Mouse (Mus musculus) heart, postnatal 0 days (tissue): ENCODE data around the gene Dmc1. TPM values are rescaled to one million over a fixed set of nuclear protein-coding genes. Genes with fewer than 3 reads are reported as not detected.

ENCODE experiments used
- ATAC-seq: fragments of 200-750 bp; cut with Nextera tagmentation; 2 replicates; pipeline ENCODE4 v1.8.0; 2017; ENCODE audit warnings: low read depth, moderate number of reproducible peaks, moderate library complexity; ENCODE audit not compliant: insufficient read depth
- DNase-seq: peaks from one replicate; pipeline ENCODE4 v3.0.0-alpha.2; 2016; ENCODE audit warnings: low spot score
- H3K27ac ChIP-seq: fragments of 300-500 bp; sonication (generic); 2 replicates; pipeline ENCODE4 v1.5.1; 2014; ENCODE audit warnings: low read depth, mild to moderate bottlenecking
- H3K27me3 ChIP-seq: fragments of 300-500 bp; sonication (generic); 2 replicates; pipeline ENCODE4 v1.6.1; 2014; ENCODE audit warnings: low read length, mixed read lengths; ENCODE audit not compliant: control insufficient read depth, insufficient read depth
- H3K36me3 ChIP-seq: fragments of 300-500 bp; sonication (generic); replicated peaks from 2 replicates; pipeline ENCODE4 v1.6.1; 2014; ENCODE audit warnings: low read length, mixed read lengths; ENCODE audit not compliant: control insufficient read depth, insufficient read depth
- H3K4me1 ChIP-seq: fragments of 300-500 bp; sonication (generic); 2 replicates; pipeline ENCODE4 v1.6.1; 2014; ENCODE audit warnings: antibody characterized with exemption; ENCODE audit not compliant: control insufficient read depth, insufficient read depth
- H3K4me2 ChIP-seq: fragments of 300-500 bp; sonication (generic); 2 replicates; pipeline ENCODE4 v1.6.1; 2014; ENCODE audit warnings: low read depth, mild to moderate bottlenecking, low read length, moderate library complexity
- H3K4me3 ChIP-seq: fragments of 300-500 bp; sonication (generic); 2 replicates; pipeline ENCODE4 v1.5.1; 2014; ENCODE audit warnings: low read depth, low read length
- H3K9ac ChIP-seq: fragments of 300-500 bp; sonication (generic); replicated peaks from 2 replicates; pipeline ENCODE4 v1.6.1; 2014; ENCODE audit warnings: low read depth, low read length, mixed read lengths
- H3K9me3 ChIP-seq: fragments of 300-500 bp; sonication (generic); replicated peaks from 2 replicates; pipeline ENCODE4 v1.6.1; 2016; ENCODE audit warnings: low read length; ENCODE audit not compliant: control insufficient read depth
- CTCF ChIP-seq: IDR thresholded peaks from 2 replicates; pipeline ENCODE4 v1.5.1; 2016; ENCODE audit warnings: antibody characterized with exemption, control low read depth, low read depth
- EP300 ChIP-seq: IDR thresholded peaks from 2 replicates; pipeline ENCODE4 v1.6.1; 2016; ENCODE audit warnings: antibody characterized with exemption, low read depth
- WGBS: fragments of 180-500 bp; shearing (Covaris S2); extraction: QIAGEN DNeasy Blood & Tissue Kit; methylation state at CpG from one replicate; pipeline ENCODE4 v1.1.7; 2014; 5-methylcytosine and 5-hydroxymethylcytosine counted together
- polyA plus RNA-seq: library from polyadenylated mRNA; unstranded; fragments of >200 nt; fragmentation: Nextera tagmentation; extraction: Ambion mirVana; gene quantifications from 2 replicates; pipeline ENCODE4 v1.2.1, GENCODE M21; 2015
- total RNA-seq: library from RNA; depleted of rRNA; stranded (reverse); fragments of >200 nt; gene quantifications from 2 replicates; pipeline ENCODE4 v1.2.3, GENCODE M21; 2014; ENCODE audit warnings: low replicate concordance; rRNA removed

The Dmc1 gene
- total RNA-seq (1.0 and 2.6 TPM in 2 replicates), polyA plus RNA-seq (0.74 and 0.84 TPM in 2 replicates)

- Histone ChIP-seq H3K9ac (0 out of 2 replicates have a peak within 1 kb of the TSS, but pooled peaks have one; percentile 8), H3K27ac (no peak within 1 kb of the TSS), H3K4me1 (peaks cover 6% of the 10 kb centered on the region; the same call in 1 of the 2 replicates), H3K36me3 (no peaks in the 10 kb centered on the region), H3K27me3 (0 out of 2 replicates have a peak, but pooled peaks cover 7% of the 10 kb centered on the region), H3K9me3 (no peaks in the 10 kb centered on the region), H3K4me3 (peak within 1 kb of the TSS; percentile 36), H3K4me2 (peak within 1 kb of the TSS; percentile 56)
- ATAC-seq: peak; percentile 60
- WGBS: 12% methylated on average over 37 of the region's 37 CpGs
- TF ChIP-seq CTCF: no peak
- TF ChIP-seq EP300: no peak
- no peak for DNase-seq
These were observed at the start of gene Dmc1 for GRCm38 (mm10) chr15:79604990-79605665. Dmc1 (minus strand) TSS chr15:79605109.

DNA sequence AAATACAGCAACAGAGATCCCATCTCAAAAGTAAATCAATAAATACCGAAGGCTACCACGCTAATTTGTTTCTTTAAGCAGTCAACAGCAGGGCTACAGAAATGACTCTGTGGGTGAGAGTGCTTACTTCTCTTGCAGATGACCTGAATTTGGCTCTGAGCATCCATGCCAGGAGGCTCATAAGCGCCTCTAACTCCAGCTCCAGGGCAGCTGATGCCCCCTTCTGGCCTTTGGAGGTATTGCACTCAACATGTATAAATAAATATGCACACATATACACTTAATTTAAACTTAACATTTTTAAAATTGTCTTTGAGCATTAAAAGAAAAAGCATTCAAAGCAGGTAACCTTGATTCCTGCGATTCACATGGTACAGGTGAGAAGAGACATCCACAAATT, 46.6 kb upstream of the Dmc1 start:
- TF ChIP-seq EP300 (no peak), CTCF (peak; percentile 49)
- Histone ChIP-seq H3K27ac (no peak overlapping the region), H3K4me3 (no peak overlapping the region), H3K4me2 (no peak overlapping the region), H3K27me3 (no peaks in the 10 kb centered on the region), H3K36me3 (0 out of 2 replicates have a peak, but pooled peaks cover 5% of the 10 kb centered on the region), H3K4me1 (no peaks in the 10 kb centered on the region), H3K9ac (no peak overlapping the region), H3K9me3 (no peaks in the 10 kb centered on the region)
- ATAC-seq (no peak), DNase-seq (no peak)
- 76% methylated on average over 4 of the region's 4 CpGs for WGBS

DNA sequence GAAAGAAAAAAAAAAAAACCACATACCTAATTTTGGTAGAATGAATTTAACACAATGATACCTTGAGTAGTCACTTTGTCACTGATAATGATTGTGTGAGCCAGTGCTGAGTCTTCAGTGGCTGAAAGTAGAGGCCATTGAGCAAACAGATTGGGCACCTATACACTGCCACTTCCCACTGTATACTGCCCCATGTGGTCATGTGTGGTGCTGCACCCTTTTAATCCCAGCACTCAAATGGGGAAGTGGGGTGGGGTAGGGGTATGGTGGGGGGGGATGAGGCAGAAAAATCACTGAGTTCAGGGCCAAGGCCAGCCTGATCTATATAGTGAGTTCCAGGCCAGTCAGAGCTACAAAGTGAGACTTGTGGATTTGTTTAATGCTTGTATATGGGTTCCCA, 45.7 kb upstream of the Dmc1 start:
- no peak overlapping the region for H3K4me2 ChIP-seq
- no peaks in the 10 kb centered on the region for H3K4me1 ChIP-seq
- no peak overlapping the region for H3K27ac ChIP-seq
- DNase-seq (no peak), ATAC-seq (no peak)
- H3K27me3 ChIP-seq: no peaks in the 10 kb centered on the region
- no peak overlapping the region for H3K4me3 ChIP-seq
- 0 out of 2 replicates have a peak, but pooled peaks cover 5% of the 10 kb centered on the region for H3K36me3 ChIP-seq
- TF ChIP-seq EP300 (no peak), CTCF (peak; percentile 65)
- no peak overlapping the region for H3K9ac ChIP-seq
- H3K9me3 ChIP-seq: no peaks in the 10 kb centered on the region

- DNase-seq (no peak), ATAC-seq (no peak)
- no peak overlapping the region for H3K27ac ChIP-seq
- no peak overlapping the region for H3K9ac ChIP-seq
- H3K9me3 ChIP-seq: no peaks in the 10 kb centered on the region
- H3K4me1 ChIP-seq: no peaks in the 10 kb centered on the region
- TF ChIP-seq CTCF (no peak), EP300 (no peak)
- no peak overlapping the region for H3K4me2 ChIP-seq
- 84% methylated on average over 12 of the region's 12 CpGs for WGBS
- H3K36me3 ChIP-seq: 0 out of 2 replicates have a peak, but pooled peaks cover 5% of the 10 kb centered on the region
- H3K27me3 ChIP-seq: no peaks in the 10 kb centered on the region
- no peak overlapping the region for H3K4me3 ChIP-seq
These were observed 43.2 kb upstream of the Dmc1 start for GRCm38 (mm10) chr15:79648130-79648529.

- Histone ChIP-seq H3K9ac (no peak overlapping the region), H3K27ac (no peak overlapping the region), H3K36me3 (0 out of 2 replicates have a peak, but pooled peaks cover 5% of the 10 kb centered on the region), H3K4me1 (no peaks in the 10 kb centered on the region), H3K4me2 (no peak overlapping the region), H3K4me3 (no peak overlapping the region), H3K27me3 (no peaks in the 10 kb centered on the region), H3K9me3 (no peaks in the 10 kb centered on the region)
- WGBS: 60% methylated on average over 2 of the region's 2 CpGs
- DNase-seq (no peak), ATAC-seq (no peak)
- no peak for TF ChIP-seq EP300
- no peak for TF ChIP-seq CTCF
These were observed 40.6 kb upstream of the Dmc1 start for GRCm38 (mm10) chr15:79645483-79645882.
